Mouse (Mus musculus) MEL (cell line): ENCODE data around the gene Olfr623. TPM values are rescaled to one million over a fixed set of nuclear protein-coding genes. Genes with fewer than 3 reads are reported as not detected.

Experiments
- DNase-seq: peaks from one replicate; pipeline ENCODE4 v3.0.0; 2011; ENCODE audit warnings: low read depth, low spot score
- H3K27ac ChIP-seq: 2 replicates; pipeline ENCODE4 v1.5.1; 2012; ENCODE audit warnings: low read depth, mild to moderate bottlenecking, control low read depth, low read length, moderate library complexity; ENCODE audit not compliant: control insufficient read depth
- H3K27me3 ChIP-seq, 2 experiments: fragments of 150-350 bp in 1 of 2; sonication (generic) in 1 of 2; 2 replicates each; pipeline ENCODE4 v1.6.1; 2012; ENCODE audit warnings: low read length in 2 of 2, mild to moderate bottlenecking in 2 of 2, improper control_type of control experiment in 1 of 2, moderate library complexity in 1 of 2; ENCODE audit not compliant: insufficient read depth in 2 of 2, control insufficient read depth in 1 of 2
- H3K36me3 ChIP-seq, 2 experiments: 2 replicates each; pipeline ENCODE4 v1.6.1; 2012 to 2014; ENCODE audit warnings: low read length in 2 of 2, improper control_type of control experiment in 1 of 2, inconsistent platforms in 1 of 2, mild to moderate bottlenecking in 1 of 2; ENCODE audit not compliant: insufficient read depth in 2 of 2, control insufficient read depth in 1 of 2
- H3K4me1 ChIP-seq, 2 experiments: fragments of 150-350 bp in 1 of 2; sonication (generic) in 1 of 2; 2 replicates each; pipeline ENCODE4 v1.6.1; 2012; ENCODE audit warnings: low read length in 2 of 2, improper control_type of control experiment in 1 of 2, mild to moderate bottlenecking in 1 of 2; ENCODE audit not compliant: insufficient read depth in 2 of 2, control insufficient read depth in 1 of 2
- H3K4me3 ChIP-seq, 2 experiments: fragments of 150-350 bp in 1 of 2; sonication (generic) in 1 of 2; 2 replicates each; pipeline ENCODE4 v1.5.1; 2012; ENCODE audit warnings: low read depth in 2 of 2, low read length in 2 of 2, mild to moderate bottlenecking in 2 of 2, moderate library complexity in 2 of 2, control low read depth in 1 of 2, improper control_type of control experiment in 1 of 2; ENCODE audit not compliant: control insufficient read depth in 1 of 2, insufficient read depth in 1 of 2
- H3K79me2 ChIP-seq: 2 replicates; pipeline ENCODE4 v1.6.1; 2012; ENCODE audit warnings: mild to moderate bottlenecking, low read length, moderate library complexity; ENCODE audit not compliant: control insufficient read depth, poor library complexity, insufficient read depth
- H3K9ac ChIP-seq: 2 replicates; pipeline ENCODE4 v1.6.1; 2012; ENCODE audit warnings: low read depth, mild to moderate bottlenecking, control low read depth, low read length, moderate library complexity; ENCODE audit not compliant: control insufficient read depth, poor library complexity, severe bottlenecking
- H3K9me3 ChIP-seq: fragments of 150-350 bp; sonication (generic); replicated peaks from 2 replicates; pipeline ENCODE4 v1.6.1; 2012; ENCODE audit warnings: mild to moderate bottlenecking, low read length, improper control_type of control experiment, moderate library complexity; ENCODE audit not compliant: insufficient read depth
- CTCF ChIP-seq, 3 experiments: IDR thresholded peaks in 2 of 3; conservative IDR thresholded peaks in 1 of 3; 2 replicates each; pipeline ENCODE4 v1.5.1; 2011 to 2012; ENCODE audit warnings: low read length in 3 of 3, low read depth in 2 of 3, mild to moderate bottlenecking in 2 of 3, improper control_type of control experiment in 1 of 3, inconsistent platforms in 1 of 3, mixed read lengths in 1 of 3, moderate library complexity in 1 of 3; ENCODE audit not compliant: control insufficient read depth in 1 of 3, insufficient read depth in 1 of 3, poor library complexity in 1 of 3, severe bottlenecking in 1 of 3
- E2F4 ChIP-seq: IDR thresholded peaks from 2 replicates; pipeline ENCODE4 v1.6.1; 2011; ENCODE audit warnings: low read depth, low read length, improper control_type of control experiment, borderline replicate concordance
- ETS1 ChIP-seq: IDR thresholded peaks from 2 replicates; pipeline ENCODE4 v1.6.1; 2012; ENCODE audit warnings: low read depth, mild to moderate bottlenecking, inconsistent platforms, low read length, improper control_type of control experiment, moderate library complexity
- GABPA ChIP-seq: IDR thresholded peaks from 2 replicates; pipeline ENCODE4 v1.6.1; 2012; ENCODE audit warnings: low read depth, mild to moderate bottlenecking, inconsistent platforms, low read length, improper control_type of control experiment, moderate library complexity
- GATA1 ChIP-seq: IDR thresholded peaks from 2 replicates; pipeline ENCODE4 v1.6.1; 2011; ENCODE audit warnings: low read depth, low read length, improper control_type of control experiment
- HCFC1 ChIP-seq: IDR thresholded peaks from 2 replicates; pipeline ENCODE4 v1.6.1; 2012; ENCODE audit warnings: low read depth, mild to moderate bottlenecking, inconsistent platforms, low read length, improper control_type of control experiment, moderate library complexity
- JUND ChIP-seq: IDR thresholded peaks from 2 replicates; pipeline ENCODE4 v1.6.1; 2011; ENCODE audit warnings: low read depth, mild to moderate bottlenecking, improper control_type of control experiment, low read length
- KAT2A ChIP-seq: conservative IDR thresholded peaks from 2 replicates; pipeline ENCODE4 v1.6.1; 2012; ENCODE audit warnings: low read depth, low read length, improper control_type of control experiment, inconsistent platforms
- MAFK ChIP-seq: IDR thresholded peaks from 2 replicates; pipeline ENCODE4 v1.6.1; 2011; ENCODE audit warnings: low read depth, mild to moderate bottlenecking, low read length, improper control_type of control experiment, borderline replicate concordance
- MAX ChIP-seq: IDR thresholded peaks from 2 replicates; pipeline ENCODE4 v1.6.1; 2011; ENCODE audit warnings: low read length, improper control_type of control experiment
- MAZ ChIP-seq: IDR thresholded peaks from 2 replicates; pipeline ENCODE4 v1.6.1; 2012; ENCODE audit warnings: low read depth, mild to moderate bottlenecking, inconsistent platforms, low read length, improper control_type of control experiment
- MEF2A ChIP-seq: IDR thresholded peaks from 2 replicates; pipeline ENCODE4 v1.6.1; 2014; ENCODE audit warnings: low read depth, mild to moderate bottlenecking, inconsistent platforms, low read length, improper control_type of control experiment; ENCODE audit not compliant: poor library complexity, insufficient replicate concordance, severe bottlenecking; ENCODE audit errors: extremely low read depth
- MXI1 ChIP-seq: IDR thresholded peaks from 2 replicates; pipeline ENCODE4 v1.6.1; 2011; ENCODE audit warnings: mild to moderate bottlenecking, low read depth, low read length, improper control_type of control experiment
- MYB ChIP-seq: IDR thresholded peaks from 2 replicates; pipeline ENCODE4 v1.6.1; 2011; ENCODE audit warnings: mild to moderate bottlenecking, low read depth, low read length, improper control_type of control experiment
- MYC ChIP-seq: IDR thresholded peaks from 2 replicates; pipeline ENCODE4 v1.6.1; 2011; ENCODE audit warnings: low read depth, mild to moderate bottlenecking, low read length, improper control_type of control experiment, moderate library complexity
- NELFE ChIP-seq: IDR thresholded peaks from 2 replicates; pipeline ENCODE4 v1.6.1; 2011; ENCODE audit warnings: low read depth, low read length, improper control_type of control experiment
- NRF1 ChIP-seq: IDR thresholded peaks from 2 replicates; pipeline ENCODE4 v1.6.1; 2014; ENCODE audit warnings: low read depth, mild to moderate bottlenecking, inconsistent platforms, low read length, improper control_type of control experiment, moderate library complexity; ENCODE audit not compliant: poor library complexity, insufficient read depth, severe bottlenecking
- POLR2AphosphoS5 ChIP-seq: IDR thresholded peaks from 2 replicates; pipeline ENCODE4 v1.6.1; 2012; ENCODE audit warnings: low read depth, borderline replicate concordance, mild to moderate bottlenecking, inconsistent platforms, low read length, moderate library complexity, mixed read lengths
- RCOR1 ChIP-seq: IDR thresholded peaks from 2 replicates; pipeline ENCODE4 v1.6.1; 2012; ENCODE audit warnings: low read depth, mild to moderate bottlenecking, inconsistent platforms, low read length, improper control_type of control experiment
- SIN3A ChIP-seq: IDR thresholded peaks from 2 replicates; pipeline ENCODE4 v1.6.1; 2012; ENCODE audit warnings: low read length, improper control_type of control experiment, inconsistent platforms
- UBTF ChIP-seq: IDR thresholded peaks from 2 replicates; pipeline ENCODE4 v1.6.1; 2012; ENCODE audit warnings: low read depth, mild to moderate bottlenecking, inconsistent platforms, low read length, improper control_type of control experiment, moderate library complexity, borderline replicate concordance; ENCODE audit not compliant: insufficient read depth
- USF1 ChIP-seq: IDR thresholded peaks from 2 replicates; pipeline ENCODE4 v1.6.1; 2014; ENCODE audit warnings: low read depth, mild to moderate bottlenecking, inconsistent platforms, low read length, improper control_type of control experiment, moderate library complexity
- USF2 ChIP-seq, 2 experiments: IDR thresholded peaks; 2 replicates each; pipeline ENCODE4 v1.6.1; 2011 to 2012; ENCODE audit warnings: improper control_type of control experiment in 2 of 2, low read length in 2 of 2, borderline replicate concordance in 1 of 2, inconsistent platforms in 1 of 2, low read depth in 1 of 2, mild to moderate bottlenecking in 1 of 2; ENCODE audit not compliant: insufficient read depth in 1 of 2
- ZC3H11A ChIP-seq: IDR thresholded peaks from 2 replicates; pipeline ENCODE4 v1.6.1; 2012; ENCODE audit warnings: low read depth, mild to moderate bottlenecking, inconsistent platforms, low read length, improper control_type of control experiment
- ZKSCAN1 ChIP-seq: IDR thresholded peaks from 2 replicates; pipeline ENCODE4 v1.6.1; 2012; ENCODE audit warnings: low read depth, mild to moderate bottlenecking, inconsistent platforms, low read length, improper control_type of control experiment, moderate library complexity
- ZNF384 ChIP-seq: IDR thresholded peaks from 2 replicates; pipeline ENCODE4 v1.6.1; 2012; ENCODE audit warnings: low read depth, mild to moderate bottlenecking, inconsistent platforms, low read length, improper control_type of control experiment
- polyA plus RNA-seq, 2 experiments: library from polyadenylated mRNA; stranded (reverse) in 1 of 2; unstranded in 1 of 2; fragments of >175 nt in 1 of 2; fragments of >200 nt in 1 of 2; gene quantifications; 2 replicates each; pipeline versions ENCODE4 v1.2.1 to v1.2.4; 2012; ENCODE audit warnings: low replicate concordance in 2 of 2, low read depth in 1 of 2; ENCODE audit not compliant: insufficient read length in 2 of 2, insufficient read depth in 1 of 2, missing spikeins in 1 of 2
- total RNA-seq: library from RNA; depleted of rRNA; stranded (reverse); fragments of 300-350 nt; gene quantifications from 2 replicates; pipeline ENCODE4 v1.2.3, GENCODE M21; 2012; rRNA removed

Gene Olfr623
- total RNA-seq (not detected in 2 replicates), polyA plus RNA-seq (not detected)

DNA sequence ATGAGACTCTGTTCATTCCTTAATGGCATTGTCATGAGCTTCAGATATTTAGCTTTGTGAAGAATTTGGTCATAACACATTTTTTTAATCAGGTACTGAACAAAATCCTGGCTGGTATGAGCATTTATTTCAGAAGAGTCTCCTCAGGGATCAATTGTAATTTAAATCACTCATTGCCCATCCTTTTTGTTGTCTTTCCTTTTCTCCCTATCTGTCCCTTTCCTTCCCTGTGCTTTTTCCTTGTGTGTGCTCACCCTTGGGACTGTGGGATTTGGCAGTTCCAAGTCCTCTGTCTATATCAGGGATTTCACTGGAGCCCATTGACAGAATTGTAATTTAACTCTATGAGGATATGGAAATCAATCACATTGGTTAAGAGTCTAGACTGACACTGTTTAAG is at the start of gene Olfr623:
TSS of gene Olfr623 (minus strand) at position 101 of the 400 bp plus-strand sequence.
- H3K4me3 ChIP-seq, result no peak within 1 kb of the TSS

DNA sequence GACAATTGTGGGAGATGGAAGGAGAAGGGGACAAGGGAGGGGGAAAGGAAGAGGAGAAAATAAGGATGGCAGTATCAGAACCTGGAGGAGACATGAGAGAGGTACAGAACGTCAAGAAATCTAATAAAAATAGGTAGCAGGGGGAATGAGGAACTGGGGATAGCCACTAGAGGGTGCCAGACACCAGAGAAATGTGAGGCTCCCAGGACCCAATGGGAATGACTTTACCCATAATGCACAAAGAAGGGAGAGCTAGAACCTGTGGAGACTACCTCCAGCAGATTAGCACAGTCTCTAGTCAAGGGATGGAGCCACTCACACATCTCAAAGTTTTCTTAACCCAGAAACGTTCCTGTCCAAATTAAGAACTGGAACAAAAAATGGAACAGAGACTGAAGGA is 48.5 kb upstream of the Olfr623 start:
- DNase-seq, result no peak

More for the DNA sequence above, at the start of gene Olfr623:
- no peaks in the 10 kb centered on the region for H3K4me1 ChIP-seq
- no peak within 1 kb of the TSS for H3K9ac ChIP-seq
- H3K27ac ChIP-seq, result no peak within 1 kb of the TSS
- TF ChIP-seq MAZ (no peak), MXI1 (no peak)
- no peaks in the 10 kb centered on the region for H3K9me3 ChIP-seq
- H3K79me2 ChIP-seq, result no peaks in the 10 kb centered on the region
- no peaks in the 10 kb centered on the region for H3K36me3 ChIP-seq
- no peak for DNase-seq
- no peaks in the 10 kb centered on the region for H3K27me3 ChIP-seq

DNA sequence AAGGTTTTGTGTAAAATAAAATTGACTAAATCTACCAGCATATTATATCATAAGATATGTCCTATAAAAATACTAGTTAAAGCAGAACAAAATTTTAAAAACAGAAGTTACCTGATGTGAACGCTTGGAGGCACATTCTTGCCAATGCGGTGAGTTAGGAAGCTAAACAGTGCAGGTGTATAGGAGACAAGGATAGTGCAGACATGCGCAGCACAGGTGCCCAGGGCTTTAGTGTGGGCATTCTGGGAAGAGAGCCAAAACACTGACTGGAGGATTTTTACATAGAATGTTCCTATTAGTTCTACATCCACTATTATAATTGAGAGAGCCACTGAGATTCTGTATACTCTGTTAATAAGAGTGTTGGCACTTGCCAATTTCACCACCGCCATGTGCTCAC is 36.0 kb upstream of the Olfr623 start:
- H3K9ac ChIP-seq, result no peak overlapping the region
- no peaks in the 10 kb centered on the region for H3K4me1 ChIP-seq
- no peaks in the 10 kb centered on the region for H3K9me3 ChIP-seq
- H3K4me3 ChIP-seq, result no peak overlapping the region
- no peak overlapping the region for H3K27ac ChIP-seq
- no peak for DNase-seq
- H3K36me3 ChIP-seq, result no peaks in the 10 kb centered on the region
- no peaks in the 10 kb centered on the region for H3K79me2 ChIP-seq
- H3K27me3 ChIP-seq, result no peaks in the 10 kb centered on the region
- no peak for TF ChIP-seq MYC
- no peak for TF ChIP-seq MAZ
- TF ChIP-seq GABPA, result no peak
- TF ChIP-seq POLR2AphosphoS5, result no peak
- no peak for TF ChIP-seq USF2 (IDR thresholded peaks at IDR 0.05; ENCODE audit: borderline replicate concordance in 1 of 2, insufficient read depth in 1 of 2, low read depth in 1 of 2, low read length in 2 of 2)
- TF ChIP-seq USF1, result no peak
- no peak for TF ChIP-seq KAT2A
- TF ChIP-seq ETS1, result no peak
- no peak for TF ChIP-seq MEF2A
- TF ChIP-seq JUND, result no peak
- no peak for TF ChIP-seq ZKSCAN1
- TF ChIP-seq NRF1, result no peak
- TF ChIP-seq GATA1, result no peak
- no peak for TF ChIP-seq SIN3A
- TF ChIP-seq MAX, result no peak
- no peak for TF ChIP-seq UBTF
- TF ChIP-seq RCOR1, result no peak
- no peak for TF ChIP-seq HCFC1

More for the DNA sequence above, 48.5 kb upstream of the Olfr623 start:
- TF ChIP-seq ZNF384 (no peak), E2F4 (no peak), GATA1 (no peak), ZC3H11A (no peak), UBTF (no peak), MAFK (no peak), ZKSCAN1 (no peak), MXI1 (no peak), HCFC1 (no peak), MYB (no peak), CTCF (IDR thresholded peaks at IDR 0.05 in 2 of 3, conservative IDR thresholded peaks at IDR 0.05 in 1 of 3; ENCODE audit: control insufficient read depth in 1 of 3, insufficient read depth in 1 of 3, low read depth in 2 of 3, low read length in 3 of 3, poor library complexity in 1 of 3, severe bottlenecking in 1 of 3) (no peak), MAZ (no peak), NELFE (no peak), ETS1 (no peak), JUND (no peak)
- H3K36me3 ChIP-seq, result no peaks in the 10 kb centered on the region
- H3K4me1 ChIP-seq, result no peaks in the 10 kb centered on the region
- no peaks in the 10 kb centered on the region for H3K9me3 ChIP-seq
- H3K27me3 ChIP-seq, result no peaks in the 10 kb centered on the region; a peak in 1 of 4 replicates
- no peak overlapping the region for H3K9ac ChIP-seq
- H3K79me2 ChIP-seq, result no peaks in the 10 kb centered on the region
- no peak overlapping the region for H3K27ac ChIP-seq
- H3K4me3 ChIP-seq, result no peak overlapping the region
